Mouse (Mus musculus) gastrocnemius, adult 2 months (tissue): Measurements from ENCODE around the gene Nhsl2. TPM values are rescaled to one million over a fixed set of nuclear protein-coding genes. Genes with fewer than 3 reads are reported as not detected.

ENCODE experiments used
- DNase-seq: peaks from one replicate; pipeline ENCODE4 v3.0.0; 2022
- H3K27ac ChIP-seq: fragments of 200-600 bp; 2 replicates; pipeline ENCODE4 v1.8.1; 2022; ENCODE audit warnings: mild to moderate bottlenecking
- H3K4me3 ChIP-seq: fragments of 200-600 bp; 2 replicates; pipeline ENCODE4 v1.8.1; 2022; ENCODE audit warnings: mild to moderate bottlenecking, moderate library complexity
- CTCF ChIP-seq: fragments of 200-600 bp; IDR thresholded peaks from 2 replicates; pipeline ENCODE4 v1.8.1; 2022; ENCODE audit warnings: antibody characterized with exemption, mild to moderate bottlenecking, moderate library complexity
- intact Hi-C: fragments of 180-260 bp; cut with DNase I; formaldehyde crosslinking; loops from one replicate; pipeline ENCODE4 v1.15.1; 2025
- total RNA-seq, 2 experiments: library from RNA; stranded (reverse); gene quantifications; 2 replicates each; pipeline ENCODE4 v1.2.3; 2021

Nhsl2 gene
- total RNA-seq, 2 experiments from 2014 or later = 1.4 to 2.4 TPM

DNA sequence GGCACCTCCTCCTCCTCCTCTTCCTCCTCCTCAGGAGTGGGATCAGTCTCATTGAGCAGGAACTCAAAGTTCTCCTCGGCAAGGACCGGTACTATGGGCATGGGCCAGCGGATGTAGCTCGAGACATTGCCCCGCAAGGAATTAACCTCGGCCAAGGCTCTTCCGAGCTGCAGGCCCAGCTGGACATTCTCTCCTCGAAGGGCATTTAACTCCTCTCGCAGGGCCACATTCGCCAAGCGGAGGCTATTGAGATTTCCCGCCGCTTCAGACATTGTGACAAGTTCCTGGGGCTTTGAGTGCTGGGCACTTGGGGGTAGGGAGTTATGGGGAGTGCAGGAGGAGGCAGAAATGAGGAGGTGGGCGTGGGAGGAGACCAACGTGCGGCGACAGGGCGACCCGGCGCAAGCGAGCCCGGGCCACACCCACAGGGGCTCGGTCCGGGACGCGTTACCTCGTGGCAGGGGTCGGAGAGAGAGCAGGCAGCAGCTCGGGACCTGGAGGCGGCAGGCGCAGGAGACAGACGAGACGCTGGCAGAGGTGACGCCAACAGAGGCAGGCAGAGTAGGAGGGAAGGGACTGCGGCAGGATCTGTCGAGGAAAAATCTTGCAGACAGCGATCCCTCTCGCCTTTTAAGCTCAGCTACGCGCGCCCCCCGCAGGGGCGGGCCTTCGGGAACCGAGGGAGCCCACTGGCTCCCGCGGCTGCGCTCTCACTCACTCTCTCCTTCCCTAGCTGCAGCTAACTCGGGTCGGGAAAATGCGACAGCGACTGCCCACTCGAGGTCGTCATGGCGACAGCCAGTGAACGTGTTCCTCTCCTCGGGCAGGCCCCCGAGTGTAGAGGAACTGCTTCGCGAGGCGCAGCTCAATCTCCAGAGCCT, 221.6 kb downstream of the Nhsl2 start, which contains the start of gene Rtl5:
Gene Rtl5 (minus strand): TSS at position 714 of the 881 bp plus-strand sequence.
- DNase-seq = peak; percentile 78
- intact Hi-C loops = no loop called here
- TF ChIP-seq CTCF = no peak
- Histone ChIP-seq H3K27ac (peak within 1 kb of the TSS; percentile 65), H3K4me3 (peak within 1 kb of the TSS; percentile 74)

- no peak for DNase-seq
- Histone ChIP-seq H3K27ac (peak overlapping the region; percentile 65; the same call in 1 of the 2 replicates), H3K4me3 (peak overlapping the region; percentile 74)
- intact Hi-C loops = no loop called here
- TF ChIP-seq CTCF = no peak
Observed at GRCm38 (mm10) chrX:102071517-102071916, 222.3 kb downstream of the Nhsl2 start.

- TF ChIP-seq CTCF = no peak
- DNase-seq = no peak
- no peak overlapping the region for H3K27ac ChIP-seq
- no peak overlapping the region for H3K4me3 ChIP-seq
- intact Hi-C loops = no loop called here
Observed at GRCm38 (mm10) chrX:102073605-102074325, 224.6 kb downstream of the Nhsl2 start.

DNA sequence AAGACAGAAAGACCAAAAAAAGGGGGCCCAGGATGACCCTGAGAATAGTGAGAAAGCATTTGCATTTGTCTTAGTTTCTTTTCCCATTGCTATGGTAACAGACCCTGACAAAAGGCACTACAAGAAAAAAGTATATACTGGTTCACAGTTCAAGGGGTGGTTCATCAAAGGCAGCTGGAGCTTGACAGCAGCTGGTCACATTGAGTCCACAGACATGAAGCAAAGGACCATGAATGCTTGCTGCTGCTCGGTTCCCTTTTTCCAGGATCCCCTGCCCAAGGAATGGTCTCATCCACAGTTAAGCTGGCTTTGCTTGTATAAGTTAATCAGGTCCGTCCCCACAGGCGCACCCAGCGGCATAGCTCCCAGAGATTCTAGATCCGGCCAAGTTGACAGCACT, 225.2 kb downstream of the Nhsl2 start:
- intact Hi-C loops = no loop called here
- TF ChIP-seq CTCF = no peak
- H3K4me3 ChIP-seq = no peak overlapping the region
- H3K27ac ChIP-seq = no peak overlapping the region
- no peak for DNase-seq

DNA sequence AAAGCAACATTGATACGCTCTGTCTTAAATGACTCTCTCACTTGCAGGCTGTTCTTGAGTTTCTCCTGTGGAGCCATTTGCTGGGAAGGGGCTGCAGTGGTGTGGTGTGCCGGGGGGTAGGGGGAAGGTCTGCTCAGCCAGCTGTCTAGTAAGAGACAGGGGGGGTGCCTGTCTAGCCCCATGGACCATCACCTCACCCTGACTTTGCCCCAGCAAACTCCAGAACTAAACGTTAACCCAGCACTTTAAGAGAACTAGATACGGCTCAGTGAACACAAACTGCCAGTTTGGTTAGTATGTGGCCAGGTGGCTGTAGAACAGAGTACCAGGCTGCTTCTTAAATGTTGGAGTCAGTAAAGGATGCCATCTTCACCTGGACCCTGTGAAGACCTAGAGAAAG, 226.0 kb downstream of the Nhsl2 start:
- no peak for DNase-seq
- TF ChIP-seq CTCF = no peak
- H3K27ac ChIP-seq = no peak overlapping the region
- intact Hi-C loops = no loop called here
- H3K4me3 ChIP-seq = no peak overlapping the region

GRCm38 (mm10) chrX:102076886-102077765, 227.9 kb downstream of the Nhsl2 start:
- Histone ChIP-seq H3K4me3 (no peak overlapping the region), H3K27ac (no peak overlapping the region)
- no peak for DNase-seq
- intact Hi-C loops = no loop called here
- no peak for TF ChIP-seq CTCF

- intact Hi-C loops = no loop called here
- DNase-seq = no peak
- Histone ChIP-seq H3K27ac (no peak overlapping the region), H3K4me3 (no peak overlapping the region)
- no peak for TF ChIP-seq CTCF
Observed at GRCm38 (mm10) chrX:102081076-102081475, 231.9 kb downstream of the Nhsl2 start.

- intact Hi-C loops = no loop called here
- H3K27ac ChIP-seq = no peak overlapping the region
- TF ChIP-seq CTCF = no peak
- DNase-seq = no peak
- H3K4me3 ChIP-seq = no peak overlapping the region
Observed at GRCm38 (mm10) chrX:102081573-102082279, 232.5 kb downstream of the Nhsl2 start.

- Histone ChIP-seq H3K27ac (no peak overlapping the region), H3K4me3 (no peak overlapping the region)
- intact Hi-C loops = no loop called here
- no peak for DNase-seq
- no peak for TF ChIP-seq CTCF
Observed at GRCm38 (mm10) chrX:102082340-102082739, 233.2 kb downstream of the Nhsl2 start.

GRCm38 (mm10) chrX:102085798-102086443, 236.7 kb downstream of the Nhsl2 start:
- Histone ChIP-seq H3K4me3 (no peak overlapping the region), H3K27ac (no peak overlapping the region)
- intact Hi-C loops = no loop called here
- TF ChIP-seq CTCF = no peak
- no peak for DNase-seq

GRCm38 (mm10) chrX:102090605-102091004, 241.4 kb downstream of the Nhsl2 start:
- no peak overlapping the region for H3K27ac ChIP-seq
- no peak for TF ChIP-seq CTCF
- no peak overlapping the region for H3K4me3 ChIP-seq
- intact Hi-C loops = no loop called here
- no peak for DNase-seq
